Mouse (Mus musculus) stomach, embryonic 16.5 days (tissue): ENCODE measurements around the gene Aqp12. TPM values are rescaled to one million over a fixed set of nuclear protein-coding genes. Genes with fewer than 3 reads are reported as not detected.
"Not testable (repeated sequence)": the region's sequence is repeated elsewhere in the genome, so short reads cannot be mapped to it uniquely, and the experiment has no call there.

Experiments used
- ATAC-seq: fragments of 200-750 bp; cut with Nextera tagmentation; 2 replicates; pipeline ENCODE4 v1.8.0; 2017; ENCODE audit warnings: moderate number of reproducible peaks, moderate TSS enrichment; ENCODE audit not compliant: insufficient read depth, low FRiP score
- H3K27ac ChIP-seq: fragments of 300-500 bp; sonication (generic); 2 replicates; pipeline ENCODE4 v1.5.1; 2014; ENCODE audit warnings: low read length
- H3K27me3 ChIP-seq: fragments of 300-500 bp; sonication (generic); 2 replicates; pipeline ENCODE4 v1.6.1; 2014; ENCODE audit warnings: low read length, control low read depth, mixed read lengths; ENCODE audit not compliant: control insufficient read depth, insufficient read depth
- H3K36me3 ChIP-seq: fragments of 300-500 bp; sonication (generic); 2 replicates; pipeline ENCODE4 v1.6.1; 2014; ENCODE audit warnings: low read length; ENCODE audit not compliant: control insufficient read depth, insufficient read depth
- H3K4me1 ChIP-seq: fragments of 300-500 bp; sonication (generic); 2 replicates; pipeline ENCODE4 v1.6.1; 2014; ENCODE audit warnings: low read length, control low read depth, mixed read lengths; ENCODE audit not compliant: control insufficient read depth, insufficient read depth
- H3K4me2 ChIP-seq: fragments of 300-500 bp; sonication (generic); 2 replicates; pipeline ENCODE4 v1.6.1; 2014; ENCODE audit warnings: low read depth, low read length, mixed read lengths
- H3K4me3 ChIP-seq: fragments of 300-500 bp; sonication (generic); replicated peaks from 2 replicates; pipeline ENCODE4 v1.5.1; 2014; ENCODE audit warnings: mild to moderate bottlenecking, low read length
- H3K9ac ChIP-seq: fragments of 300-500 bp; sonication (generic); 2 replicates; pipeline ENCODE4 v1.6.1; 2014; ENCODE audit warnings: low read length
- H3K9me3 ChIP-seq: fragments of 300-500 bp; sonication (generic); replicated peaks from 2 replicates; pipeline ENCODE4 v1.6.1; 2016; ENCODE audit warnings: low read length, control low read depth; ENCODE audit not compliant: control insufficient read depth
- WGBS: fragments of 180-500 bp; shearing (Covaris S2); extraction: QIAGEN DNeasy Blood & Tissue Kit; methylation state at CpG from one replicate; pipeline ENCODE4 v1.1.7; 2014; 5-methylcytosine and 5-hydroxymethylcytosine counted together
- polyA plus RNA-seq: library from polyadenylated mRNA; unstranded; fragments of >200 nt; fragmentation: Nextera tagmentation; extraction: Ambion mirVana; gene quantifications from 2 replicates; pipeline ENCODE4 v1.2.1, GENCODE M21; 2015

The Aqp12 gene
- 11.4 and 15.0 TPM in 2 replicates for polyA plus RNA-seq

DNA sequence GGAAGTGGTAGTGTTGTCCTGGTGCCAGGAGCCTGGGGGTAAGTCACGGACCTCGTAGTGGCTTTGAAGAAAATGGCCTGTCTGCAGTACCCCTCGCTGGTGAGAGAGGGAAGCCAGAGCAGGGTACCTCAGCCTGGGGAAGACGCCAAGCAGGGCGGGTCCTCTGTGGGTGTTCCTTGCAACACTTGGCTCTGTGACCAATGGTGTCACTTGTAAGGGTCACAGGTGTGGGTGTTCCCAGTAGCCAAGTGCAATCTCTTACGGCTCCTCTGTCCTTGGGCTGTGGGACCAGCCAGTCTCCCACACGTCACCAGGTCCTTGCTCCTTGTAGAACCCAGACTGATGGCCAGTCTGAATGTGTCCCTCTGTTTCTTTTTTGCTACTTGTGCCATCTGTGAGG, at the start of gene Aqp12:
Aqp12 (plus strand) TSS at position 274 of the 400 bp plus-strand sequence.
- Histone ChIP-seq H3K9me3 (0 out of 2 replicates have a peak, but pooled peaks cover 2% of the 10 kb centered on the region), H3K4me3 (no peak within 1 kb of the TSS), H3K4me1 (no peaks in the 10 kb centered on the region), H3K27me3 (no peaks in the 10 kb centered on the region), H3K27ac (no peak within 1 kb of the TSS), H3K4me2 (no peak within 1 kb of the TSS), H3K9ac (no peak within 1 kb of the TSS; the same call in 1 of the 2 replicates), H3K36me3 (no peaks in the 10 kb centered on the region)
- peak; percentile 57 for ATAC-seq
- WGBS = 62% methylated on average over 7 of the region's 7 CpGs

DNA sequence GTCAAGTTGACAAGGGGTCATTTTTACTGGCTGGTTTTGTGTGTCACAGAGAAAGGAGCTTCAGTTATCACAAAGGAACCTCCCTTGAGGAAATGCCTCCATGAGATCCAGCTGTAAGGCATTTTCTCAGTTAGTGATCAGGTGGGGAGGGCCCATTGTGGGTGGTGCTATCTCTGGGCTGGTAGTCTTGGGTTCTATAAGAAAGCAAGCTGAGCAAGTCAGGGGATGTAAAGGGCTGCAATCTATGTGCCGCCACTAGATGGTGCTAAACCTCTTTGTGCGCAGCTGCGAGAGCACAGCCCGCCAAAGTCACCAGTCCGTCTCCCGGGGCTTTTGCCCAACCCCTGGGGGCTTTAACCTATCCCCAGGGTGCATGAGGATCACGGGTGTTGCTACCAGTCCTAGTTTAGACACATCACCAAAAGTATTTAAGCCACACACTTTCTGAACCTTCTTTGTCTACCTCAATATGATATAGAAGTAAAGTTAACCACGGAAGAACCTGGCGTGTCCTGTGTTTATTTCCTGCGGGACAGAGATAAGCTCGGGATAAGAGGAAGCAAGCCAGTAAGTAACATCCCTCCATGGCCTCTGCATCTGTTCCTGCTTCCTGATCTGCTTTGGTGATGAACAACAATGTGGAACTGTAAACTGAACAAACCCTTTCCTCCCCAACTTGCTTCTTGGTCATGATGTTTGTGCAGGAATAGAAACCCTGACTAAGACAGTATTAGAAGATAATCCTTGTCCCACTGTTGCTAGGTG, 49.4 kb upstream of the Aqp12 start:
- WGBS = 4% methylated on average over 11 of the region's 11 CpGs
- not testable (repeated sequence) for H3K36me3 ChIP-seq, H3K27me3 ChIP-seq, H3K27ac ChIP-seq, H3K9ac ChIP-seq, H3K9me3 ChIP-seq, H3K4me1 ChIP-seq
- Histone ChIP-seq H3K4me3 (peak overlapping the region; percentile 26), H3K4me2 (peak overlapping the region; percentile 47; the same call in 1 of the 2 replicates)
- ATAC-seq = 0 out of 2 replicates have a peak, but pooled peaks have one; percentile 29

DNA sequence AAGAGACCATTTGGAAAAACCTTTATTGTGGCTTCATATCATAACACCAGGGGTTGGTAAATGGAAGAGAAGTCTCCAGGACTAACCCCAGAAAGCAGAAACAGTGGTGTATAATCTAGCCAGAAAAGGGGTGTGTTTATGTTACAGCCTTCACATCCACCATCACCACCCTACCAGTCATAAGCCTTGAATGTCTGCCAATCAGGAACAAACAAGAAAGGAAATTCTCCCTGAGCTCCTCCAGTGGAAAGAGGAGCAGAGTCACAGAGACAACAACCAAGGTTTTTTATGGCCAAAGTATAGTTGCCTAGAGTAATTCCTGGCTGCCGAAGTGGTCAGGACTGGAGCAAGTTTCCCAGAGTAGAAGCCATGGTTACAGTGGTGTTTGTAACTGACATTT, 47.1 kb upstream of the Aqp12 start:
- no peak overlapping the region for H3K4me2 ChIP-seq
- no peaks in the 10 kb centered on the region for H3K4me1 ChIP-seq
- no peak overlapping the region for H3K4me3 ChIP-seq
- H3K27me3 ChIP-seq = no peaks in the 10 kb centered on the region
- H3K36me3 ChIP-seq = no peaks in the 10 kb centered on the region
- H3K27ac ChIP-seq = no peak overlapping the region
- no peaks in the 10 kb centered on the region for H3K9me3 ChIP-seq
- H3K9ac ChIP-seq = no peak overlapping the region
- 86% methylated on average over 1 of the region's 1 CpGs for WGBS
- ATAC-seq = no peak

DNA sequence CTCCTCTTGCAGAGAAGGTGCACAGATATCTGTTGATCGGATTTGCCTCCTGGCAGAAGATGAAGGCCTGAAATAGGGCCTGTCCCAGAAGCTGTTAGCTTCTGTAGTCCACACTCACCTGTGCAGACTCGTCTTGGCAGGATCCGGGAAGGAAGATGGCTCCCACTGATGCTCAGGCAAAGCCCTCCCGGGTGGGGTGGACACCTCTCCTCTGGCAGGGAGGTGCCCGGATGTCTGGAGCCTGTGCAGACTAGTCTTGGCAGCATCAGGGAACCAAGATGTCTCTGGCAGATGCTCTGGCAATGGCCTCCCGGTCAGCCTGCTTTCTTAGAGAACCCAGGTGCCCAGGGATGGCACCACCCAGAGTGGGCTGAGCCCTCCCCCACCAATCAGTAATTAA, 35.3 kb upstream of the Aqp12 start:
- H3K9me3 ChIP-seq, H3K36me3 ChIP-seq, H3K4me3 ChIP-seq, H3K9ac ChIP-seq, H3K27ac ChIP-seq, ATAC-seq, H3K27me3 ChIP-seq, H3K4me2 ChIP-seq, H3K4me1 ChIP-seq: not testable (repeated sequence)
- WGBS = 76% methylated on average over 6 of the region's 6 CpGs

DNA sequence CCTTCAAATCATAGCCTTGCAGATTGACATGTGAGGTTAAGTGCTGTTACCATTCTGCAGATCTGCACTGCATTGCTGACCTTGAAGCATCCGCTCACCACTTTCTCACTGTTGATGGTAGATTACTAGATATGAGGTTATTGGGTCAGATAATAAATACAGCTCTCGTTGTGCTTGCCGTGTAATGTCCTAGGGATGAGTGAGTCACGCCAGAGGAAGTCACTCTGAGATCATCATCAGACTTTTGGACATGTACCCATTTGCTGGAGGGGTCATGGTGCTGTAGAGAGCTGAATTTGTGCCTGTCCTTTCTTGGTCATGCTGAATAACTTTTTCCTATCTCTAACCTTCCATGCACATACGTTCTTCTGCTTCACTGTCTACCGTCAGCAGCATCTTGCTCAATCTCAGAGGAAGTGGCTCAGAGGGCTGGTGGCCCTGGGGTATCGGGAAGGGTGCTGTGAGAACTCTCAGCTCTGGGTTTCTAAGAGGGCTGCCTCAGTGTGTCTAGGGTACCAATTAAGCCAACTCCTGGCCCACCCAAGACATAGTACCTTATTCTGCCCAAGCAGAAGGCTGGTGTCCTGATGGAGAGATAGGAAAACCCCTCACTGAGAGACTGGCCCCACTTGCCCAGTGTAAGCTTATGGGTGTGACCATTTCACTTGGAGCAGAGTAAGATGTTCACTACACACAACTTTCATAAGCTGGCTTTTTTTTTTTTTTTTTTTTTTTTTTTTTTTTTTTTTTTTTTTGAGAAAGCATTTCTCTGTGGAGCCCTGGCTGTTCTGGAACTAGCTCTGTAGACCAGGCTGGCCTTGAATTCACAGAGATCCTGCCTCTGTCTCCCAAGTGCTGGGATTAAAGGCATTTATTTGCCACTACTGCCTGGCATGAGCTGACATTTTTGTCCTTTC, 34.0 kb upstream of the Aqp12 start:
- no peaks in the 10 kb centered on the region for H3K27me3 ChIP-seq
- no peak overlapping the region for H3K4me3 ChIP-seq
- H3K9ac ChIP-seq = no peak overlapping the region
- H3K27ac ChIP-seq = no peak overlapping the region
- no peak for ATAC-seq
- WGBS = 77% methylated on average over 7 of the region's 7 CpGs
- no peaks in the 10 kb centered on the region for H3K9me3 ChIP-seq
- H3K36me3 ChIP-seq = no peaks in the 10 kb centered on the region
- H3K4me2 ChIP-seq = no peak overlapping the region
- H3K4me1 ChIP-seq = peaks cover 9% of the 10 kb centered on the region

DNA sequence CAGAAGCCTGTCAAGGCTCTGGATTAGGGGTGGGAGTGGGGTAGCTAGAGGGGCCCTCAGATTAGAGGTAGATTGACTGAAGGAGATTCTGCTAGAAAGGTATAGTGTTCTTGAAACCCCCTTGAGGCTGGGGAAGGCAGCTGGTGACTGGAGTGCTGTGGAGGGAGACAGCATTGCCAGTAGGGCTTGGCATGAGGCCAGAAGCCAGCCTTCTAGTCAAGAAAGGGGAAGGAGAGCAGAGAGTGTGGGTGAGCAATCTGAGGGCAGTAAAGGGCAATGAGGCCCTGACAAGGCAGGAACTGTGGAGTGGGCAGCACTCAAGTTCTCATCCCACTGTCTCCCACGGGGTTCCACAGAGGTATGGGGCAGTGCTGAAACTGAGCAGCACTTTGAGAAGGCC, 33.3 kb upstream of the Aqp12 start:
- Histone ChIP-seq H3K36me3 (no peaks in the 10 kb centered on the region), H3K9ac (no peak overlapping the region), H3K9me3 (no peaks in the 10 kb centered on the region), H3K4me3 (no peak overlapping the region), H3K27me3 (no peaks in the 10 kb centered on the region), H3K4me1 (peaks cover 9% of the 10 kb centered on the region), H3K4me2 (no peak overlapping the region), H3K27ac (no peak overlapping the region)
- peak; percentile 44; the same call in 1 of the 2 replicates for ATAC-seq
- 25% methylated on average over 1 of the region's 1 CpGs for WGBS

DNA sequence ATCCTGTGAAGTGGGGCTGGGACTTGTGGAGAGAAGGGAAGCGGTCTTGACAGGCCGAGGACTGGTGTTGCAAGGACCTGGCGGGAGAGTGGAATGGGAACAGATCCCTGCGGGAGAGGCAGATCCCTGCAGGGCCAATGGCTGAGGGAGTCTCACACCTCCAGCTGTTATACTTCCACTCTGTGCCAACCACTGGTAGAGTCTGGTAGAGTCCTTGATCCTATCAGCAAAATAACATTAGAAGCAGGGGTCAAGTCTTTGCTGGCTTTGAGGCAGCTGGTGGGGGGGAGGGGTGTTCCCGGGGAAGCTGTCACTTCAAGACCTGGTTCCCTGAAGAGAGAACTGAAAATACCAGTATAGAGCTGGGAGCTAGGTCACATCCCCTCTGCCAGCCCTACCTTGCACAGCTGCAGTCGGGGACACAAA, 30.0 kb upstream of the Aqp12 start:
- H3K36me3 ChIP-seq = no peaks in the 10 kb centered on the region
- 32% methylated on average over 6 of the region's 6 CpGs for WGBS
- H3K9ac ChIP-seq = no peak overlapping the region
- H3K4me3 ChIP-seq = no peak overlapping the region
- no peaks in the 10 kb centered on the region for H3K9me3 ChIP-seq
- H3K4me2 ChIP-seq = no peak overlapping the region
- H3K27me3 ChIP-seq = no peaks in the 10 kb centered on the region
- peaks cover 23% of the 10 kb centered on the region for H3K4me1 ChIP-seq
- no peak overlapping the region; the same call in 1 of the 2 replicates for H3K27ac ChIP-seq
- ATAC-seq = peak; percentile 49; the same call in 1 of the 2 replicates

DNA sequence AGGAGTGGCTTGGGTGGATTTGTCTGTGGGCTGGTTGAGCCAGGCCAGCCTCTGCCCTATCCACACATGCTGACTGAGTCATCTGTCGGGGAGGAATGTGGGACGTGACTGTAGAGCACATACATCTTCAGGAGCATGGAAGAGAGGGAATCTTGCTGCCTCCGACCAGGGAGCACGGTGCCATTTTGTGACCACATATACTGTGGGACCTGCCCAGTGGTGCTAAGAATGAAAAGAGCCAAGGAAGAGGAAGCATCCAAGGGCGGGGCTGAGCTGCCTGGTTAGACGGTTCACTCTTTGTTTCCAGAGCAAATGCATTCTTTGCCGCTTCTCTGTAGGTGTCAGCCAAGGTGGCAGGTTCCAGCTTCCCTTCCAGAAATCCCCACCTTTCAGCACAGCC, 27.5 kb upstream of the Aqp12 start:
- no peaks in the 10 kb centered on the region for H3K9me3 ChIP-seq
- peak overlapping the region; percentile 23 for H3K9ac ChIP-seq
- H3K27me3 ChIP-seq = no peaks in the 10 kb centered on the region
- no peaks in the 10 kb centered on the region for H3K36me3 ChIP-seq
- no peak overlapping the region for H3K4me3 ChIP-seq
- 20% methylated on average over 7 of the region's 7 CpGs for WGBS
- no peak overlapping the region; the same call in 1 of the 2 replicates for H3K27ac ChIP-seq
- no peak for ATAC-seq
- H3K4me1 ChIP-seq = peaks cover 23% of the 10 kb centered on the region
- H3K4me2 ChIP-seq = no peak overlapping the region
